Mouse (Mus musculus) adrenal gland, postnatal 14 days (tissue): ENCODE measurements around the gene Fam241b. TPM values are rescaled to one million over a fixed set of nuclear protein-coding genes. Genes with fewer than 3 reads are reported as not detected.

Source experiments
- DNase-seq: peaks from one replicate; pipeline ENCODE4 v3.0.0; 2021; ENCODE audit warnings: mixed read lengths
- total RNA-seq: library from RNA; stranded (reverse); gene quantifications from 2 replicates; pipeline ENCODE4 v1.2.3, GENCODE M21; 2021

Gene Fam241b
- total RNA-seq, 1 experiment from 2014 or later: 2.9 TPM

- DNase-seq: no peak
These were observed 10.9 kb downstream of the Fam241b start, which contains the start of gene Neurog3 for GRCm38 (mm10) chr10:62132691-62133281. TSS of gene Neurog3 (plus strand) at chr10:62133090.

- DNase-seq: no peak
These were observed 15.3 kb downstream of the Fam241b start for GRCm38 (mm10) chr10:62128316-62128951.

GRCm38 (mm10) chr10:62127711-62128231 is 15.9 kb downstream of the Fam241b start:
- DNase-seq: no peak

GRCm38 (mm10) chr10:62127137-62127536 is 16.6 kb downstream of the Fam241b start:
- no peak for DNase-seq

GRCm38 (mm10) chr10:62113865-62114647 is 29.7 kb downstream of the Fam241b start:
- DNase-seq: no peak

GRCm38 (mm10) chr10:62111207-62111576 is 32.5 kb downstream of the Fam241b start:
- DNase-seq: no peak

GRCm38 (mm10) chr10:62110504-62111206 is 33.1 kb downstream of the Fam241b start:
- DNase-seq: peak; percentile 93

GRCm38 (mm10) chr10:62107048-62107447 is 36.7 kb downstream of the Fam241b start:
- DNase-seq: no peak

- peak; percentile 79 for DNase-seq
These were observed 38.7 kb downstream of the Fam241b start for GRCm38 (mm10) chr10:62104835-62105576.

GRCm38 (mm10) chr10:62101504-62102439 is 41.9 kb downstream of the Fam241b start:
- DNase-seq: peak; percentile 81

GRCm38 (mm10) chr10:62099749-62100403 is 43.8 kb downstream of the Fam241b start:
- no peak for DNase-seq

GRCm38 (mm10) chr10:62094401-62094800 is 49.3 kb downstream of the Fam241b start:
- DNase-seq: no peak

- DNase-seq: no peak
These were observed 49.8 kb downstream of the Fam241b start for GRCm38 (mm10) chr10:62093903-62094302.

GRCm38 (mm10) chr10:62089486-62089885 is 54.2 kb downstream of the Fam241b start:
- no peak for DNase-seq

- no peak for DNase-seq
These were observed 54.6 kb downstream of the Fam241b start for GRCm38 (mm10) chr10:62089071-62089470.

GRCm38 (mm10) chr10:62088411-62088810 is 55.3 kb downstream of the Fam241b start:
- peak; percentile 27 for DNase-seq

- DNase-seq: no peak
These were observed 56.9 kb downstream of the Fam241b start for GRCm38 (mm10) chr10:62086826-62087225.

GRCm38 (mm10) chr10:62086044-62086443 is 57.7 kb downstream of the Fam241b start:
- no peak for DNase-seq

- no peak for DNase-seq
These were observed 67.2 kb downstream of the Fam241b start for GRCm38 (mm10) chr10:62076248-62077134.
